Mouse (Mus musculus) CH12.LX (cell line): ENCODE measurements around the gene Stk38l. TPM values are rescaled to one million over a fixed set of nuclear protein-coding genes. Genes with fewer than 3 reads are reported as not detected.

Experiments
- DNase-seq: peaks from one replicate; pipeline ENCODE4 v3.0.0-alpha.2; 2013; ENCODE audit errors: extremely low read depth
- H3K27ac ChIP-seq: 2 replicates; pipeline ENCODE4 v1.5.1; 2012; ENCODE audit warnings: low read depth, mild to moderate bottlenecking, control low read depth, moderate library complexity; ENCODE audit not compliant: insufficient read depth
- H3K27me3 ChIP-seq: replicated peaks from 2 replicates; pipeline ENCODE3; 2012; ENCODE audit warnings: inconsistent platforms
- H3K36me3 ChIP-seq, 2 experiments: replicated peaks in 1 of 2; 2 replicates each; pipeline versions ENCODE3 to v1.6.1; 2012; ENCODE audit warnings: inconsistent platforms in 1 of 2, low read length in 1 of 2, mild to moderate bottlenecking in 1 of 2, mixed read lengths in 1 of 2, moderate library complexity in 1 of 2; ENCODE audit not compliant: control insufficient read depth in 1 of 2, insufficient read depth in 1 of 2
- H3K4me1 ChIP-seq, 2 experiments: 2 replicates each; pipeline ENCODE4 v1.6.1; 2012; ENCODE audit warnings: inconsistent platforms in 1 of 2, moderate library complexity in 1 of 2; ENCODE audit not compliant: insufficient read depth in 2 of 2, control insufficient read depth in 1 of 2
- H3K4me2 ChIP-seq: 2 replicates; pipeline ENCODE4 v1.6.1; 2012; ENCODE audit warnings: low read depth, mild to moderate bottlenecking, control low read depth; ENCODE audit not compliant: poor library complexity, insufficient read depth, severe bottlenecking
- H3K4me3 ChIP-seq, 3 experiments: fragments of 150-350 bp in 1 of 3; sonication (generic) in 1 of 3; replicated peaks in 1 of 3; 2 replicates each; pipeline versions ENCODE3 to v1.5.1; 2011 to 2012; ENCODE audit warnings: low read depth in 2 of 3, low read length in 2 of 3, mild to moderate bottlenecking in 2 of 3, moderate library complexity in 2 of 3, control low read depth in 1 of 3, improper control_type of control experiment in 1 of 3, inconsistent platforms in 1 of 3, mixed read lengths in 1 of 3; ENCODE audit not compliant: poor library complexity in 1 of 3
- H3K79me2 ChIP-seq: replicated peaks from 2 replicates; pipeline ENCODE4 v1.6.1; 2012; ENCODE audit warnings: mild to moderate bottlenecking, moderate library complexity; ENCODE audit not compliant: control insufficient read depth, poor library complexity, insufficient read depth, severe bottlenecking; ENCODE audit errors: extremely low read depth
- H3K9ac ChIP-seq: 2 replicates; pipeline ENCODE4 v1.6.1; 2012; ENCODE audit warnings: low read depth, mild to moderate bottlenecking, control low read depth, moderate library complexity; ENCODE audit not compliant: insufficient read depth
- H3K9me3 ChIP-seq: replicated peaks from 2 replicates; pipeline ENCODE3; 2012; ENCODE audit warnings: low read length, inconsistent platforms, mixed read lengths
- CTCF ChIP-seq, 2 experiments: IDR thresholded peaks in 1 of 2; conservative IDR thresholded peaks in 1 of 2; 2 replicates each; pipeline ENCODE4 v1.5.1; 2011 to 2012; ENCODE audit warnings: low read depth in 2 of 2, low read length in 2 of 2, improper control_type of control experiment in 1 of 2, inconsistent platforms in 1 of 2, mild to moderate bottlenecking in 1 of 2, moderate library complexity in 1 of 2
- EP300 ChIP-seq: IDR thresholded peaks from 2 replicates; pipeline ENCODE4 v1.6.1; 2011; ENCODE audit warnings: low read length, improper control_type of control experiment
- ETS1 ChIP-seq: conservative IDR thresholded peaks from 2 replicates; pipeline ENCODE4 v1.6.1; 2012; ENCODE audit warnings: low read depth, mild to moderate bottlenecking, inconsistent platforms, low read length, improper control_type of control experiment, moderate library complexity
- HCFC1 ChIP-seq: IDR thresholded peaks from 2 replicates; pipeline ENCODE4 v1.6.1; 2012; ENCODE audit warnings: low read depth, mild to moderate bottlenecking, inconsistent platforms, low read length, improper control_type of control experiment
- JUN ChIP-seq: IDR thresholded peaks from 2 replicates; pipeline ENCODE4 v1.6.1; 2011; ENCODE audit warnings: low read depth, mild to moderate bottlenecking, low read length, improper control_type of control experiment, moderate library complexity; ENCODE audit not compliant: insufficient read depth
- MAFK ChIP-seq: IDR thresholded peaks from 2 replicates; pipeline ENCODE4 v1.6.1; 2011; ENCODE audit warnings: low read length, improper control_type of control experiment; ENCODE audit not compliant: insufficient replicate concordance
- MAX ChIP-seq: IDR thresholded peaks from 2 replicates; pipeline ENCODE4 v1.6.1; 2011; ENCODE audit warnings: low read length, improper control_type of control experiment
- MAZ ChIP-seq: IDR thresholded peaks from 2 replicates; pipeline ENCODE4 v1.6.1; 2012; ENCODE audit warnings: low read depth, mild to moderate bottlenecking, inconsistent platforms, low read length, improper control_type of control experiment, moderate library complexity
- MEF2A ChIP-seq: IDR thresholded peaks from 2 replicates; pipeline ENCODE4 v1.6.1; 2014; ENCODE audit warnings: low read depth, mild to moderate bottlenecking, inconsistent platforms, low read length, improper control_type of control experiment, borderline replicate concordance
- MXI1 ChIP-seq: IDR thresholded peaks from 2 replicates; pipeline ENCODE4 v1.6.1; 2011; ENCODE audit warnings: mild to moderate bottlenecking, low read depth, low read length, improper control_type of control experiment
- MYC ChIP-seq: IDR thresholded peaks from 2 replicates; pipeline ENCODE4 v1.6.1; 2011; ENCODE audit warnings: low read depth, mild to moderate bottlenecking, improper control_type of control experiment, low read length
- NELFE ChIP-seq: IDR thresholded peaks from 2 replicates; pipeline ENCODE4 v1.6.1; 2011; ENCODE audit warnings: low read depth, low read length, improper control_type of control experiment
- PAX5 ChIP-seq: IDR thresholded peaks from 2 replicates; pipeline ENCODE4 v1.6.1; 2012; ENCODE audit warnings: low read length, inconsistent platforms, mixed read lengths
- RAD21 ChIP-seq: IDR thresholded peaks from 2 replicates; pipeline ENCODE4 v1.6.1; 2011; ENCODE audit warnings: low read depth, mild to moderate bottlenecking, low read length, improper control_type of control experiment, moderate library complexity
- RCOR1 ChIP-seq: conservative IDR thresholded peaks from 2 replicates; pipeline ENCODE4 v1.6.1; 2012; ENCODE audit warnings: low read depth, mild to moderate bottlenecking, inconsistent platforms, low read length, improper control_type of control experiment
- SMC3 ChIP-seq: IDR thresholded peaks from 2 replicates; pipeline ENCODE4 v1.6.1; 2011; ENCODE audit warnings: low read depth, low read length, improper control_type of control experiment
- ZC3H11A ChIP-seq: IDR thresholded peaks from 2 replicates; pipeline ENCODE4 v1.6.1; 2012; ENCODE audit warnings: low read depth, mild to moderate bottlenecking, inconsistent platforms, low read length, improper control_type of control experiment
- ZKSCAN1 ChIP-seq: IDR thresholded peaks from 2 replicates; pipeline ENCODE4 v1.6.1; 2012; ENCODE audit warnings: low read depth, inconsistent platforms, low read length, improper control_type of control experiment, borderline replicate concordance
- dilution Hi-C: fragments of 300-500 bp; cut with MboI; formaldehyde crosslinking; loops from 2 replicates; pipeline ENCODE4 v1.14.3; 2020; ENCODE audit warnings: low sequenced_read_pairs; ENCODE audit not compliant: extremely low pct_unique_long_range_greater_than_20kb, extremely low pct_ligation_motif_present
- in situ Hi-C: fragments of 300-500 bp; cut with MboI; formaldehyde crosslinking; loops from 3 replicates; pipeline ENCODE4 v1.14.3; 2019; ENCODE audit warnings: low sequenced_read_pairs, low pct_ligation_motif_present, low pct_unique_long_range_greater_than_20kb, mixed read lengths
- polyA plus RNA-seq: library from polyadenylated mRNA; unstranded; fragments of >175 nt; gene quantifications from 2 replicates; pipeline ENCODE4 v1.2.1, GENCODE M21; 2012; ENCODE audit warnings: low read depth; ENCODE audit not compliant: insufficient read length
- total RNA-seq, 2 experiments: library from RNA; depleted of rRNA; stranded (reverse); fragments of 300-350 nt in 1 of 2; fragments of >200 nt in 1 of 2; gene quantifications; 2 replicates each; pipeline ENCODE4 v1.2.3; 2012 to 2014

Stk38l gene
- total and polyA plus RNA-seq, 3 experiments = 3.8 to 5.2 (median 4.7) TPM

- TF ChIP-seq MAFK (no peak), MYC (no peak), PAX5 (no peak), RCOR1 (no peak), ZKSCAN1 (no peak), MXI1 (no peak), CTCF (conservative IDR thresholded peaks at IDR 0.05 in 1 of 2, IDR thresholded peaks at IDR 0.05 in 1 of 2; ENCODE audit: low read depth in 2 of 2, low read length in 2 of 2) (no peak), EP300 (no peak), HCFC1 (no peak), MAZ (no peak), NELFE (no peak), MEF2A (no peak), ETS1 (no peak), JUN (no peak), RAD21 (no peak)
- TF ChIP-seq, all 38 proteins: peak for 0
- Histone ChIP-seq H3K4me3 (no peak overlapping the region), H3K27ac (no peak overlapping the region), H3K4me2 (no peak overlapping the region), H3K9me3 (no peaks in the 10 kb centered on the region), H3K36me3 (no peaks in the 10 kb centered on the region), H3K79me2 (no peaks in the 10 kb centered on the region), H3K4me1 (no peaks in the 10 kb centered on the region), H3K9ac (no peak overlapping the region), H3K27me3 (no peaks in the 10 kb centered on the region)
- dilution Hi-C loops (no loop called here), in situ Hi-C loops (no loop called here)
- DNase-seq = no peak
Observed at GRCm38 (mm10) chr6:146821958-146822357, 97.2 kb downstream of the Stk38l start.

- TF ChIP-seq CTCF (conservative IDR thresholded peaks at IDR 0.05 in 1 of 2, IDR thresholded peaks at IDR 0.05 in 1 of 2; ENCODE audit: low read depth in 2 of 2, low read length in 2 of 2) (peak; percentile 90 to 91), RAD21 (peak; percentile 90), ZC3H11A (0 out of 2 replicates have a peak, but pooled peaks have one; percentile 38), MYC (no peak), SMC3 (peak; percentile 81), MAX (peak; percentile 90)
- TF ChIP-seq, all 38 proteins: peak for 5
- in situ Hi-C loops = no loop called here
- H3K79me2 ChIP-seq = no peaks in the 10 kb centered on the region
- no peaks in the 10 kb centered on the region for H3K36me3 ChIP-seq
- DNase-seq = peak; percentile 62
- no peak overlapping the region for H3K4me3 ChIP-seq
- no peaks in the 10 kb centered on the region for H3K4me1 ChIP-seq
- H3K9me3 ChIP-seq = no peaks in the 10 kb centered on the region
- no peak overlapping the region for H3K27ac ChIP-seq
- no peaks in the 10 kb centered on the region for H3K27me3 ChIP-seq
- dilution Hi-C loops = no loop called here
- H3K9ac ChIP-seq = no peak overlapping the region
- H3K4me2 ChIP-seq = peak overlapping the region; percentile 18; the same call in 1 of the 2 replicates
Observed at GRCm38 (mm10) chr6:146824727-146825486, 100.1 kb downstream of the Stk38l start.
